8 mouse cellular contexts compared by ENCODE assay signal in the genomic region with DNA sequence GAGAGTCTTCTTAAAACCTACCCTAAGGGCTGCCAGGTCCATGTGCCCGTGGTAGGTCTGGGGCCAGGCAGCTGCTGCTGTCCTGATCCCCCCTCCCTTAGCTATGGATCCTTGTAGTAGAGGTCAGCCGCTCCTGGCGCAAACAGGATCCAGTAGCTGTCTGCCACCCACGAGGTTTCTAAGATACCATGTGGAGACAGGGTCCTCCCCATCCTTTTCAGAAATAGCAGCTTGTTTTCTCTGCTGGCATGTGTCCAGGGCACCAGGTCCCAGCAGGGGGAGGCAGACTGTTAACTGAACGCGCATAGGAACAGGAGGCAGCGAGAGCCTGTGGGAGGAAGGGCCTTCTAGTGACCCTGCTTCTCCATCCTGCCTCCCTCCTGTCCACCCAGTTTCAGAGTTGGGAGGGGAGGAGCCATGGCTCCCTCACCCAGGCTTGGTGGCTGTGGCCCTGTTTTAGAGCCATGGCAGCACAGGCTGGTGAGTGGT. TPM values are rescaled to one million over a fixed set of nuclear protein-coding genes. Genes with fewer than 3 reads are reported as not detected.
DNase-seq lines count a peak whose midpoint lies in the region; ATAC-seq and TF ChIP-seq lines count a peak whose summit lies in the region.
"Had no signal": no experiment of that assay in that cellular context is flagged by ENCODE, and none has a peak within 500 bp of the region (broad histone marks: within the 10 kb centered on the region; RNA-seq: fewer than 3 reads in every experiment).

No protein-coding gene starts in this region.

- no peaks in the 10 kb centered on the region for H3K27me3 ChIP-seq in cerebellum, adult 2 months (ENCODE audit: control insufficient read depth, insufficient read depth, low read length)
- H3K27me3 ChIP-seq in hindbrain, embryonic 16.5 days (replicated peaks; ENCODE audit: control insufficient read depth, insufficient read depth, low read length) = no peaks in the 10 kb centered on the region
- no peaks in the 10 kb centered on the region for H3K27me3 ChIP-seq in midbrain, embryonic 13.5 days

- WGBS in cerebellum, adult 2 months = under 1% methylated on average over 7 of the region's 7 CpGs
- 6% methylated on average over 7 of the region's 7 CpGs for WGBS in hindbrain, embryonic 16.5 days
- WGBS in midbrain, embryonic 13.5 days = 24% methylated on average over 7 of the region's 7 CpGs

- peak; percentile 81 for DNase-seq in adrenal gland, postnatal 14 days
- DNase-seq in cerebellum, adult 2 months = peak; percentile 87 to 89
- DNase-seq in frontal cortex, adult 2 months (ENCODE audit: extremely low spot score in 1 of 2, low spot score in 1 of 2) = peak; percentile 53 to 75
- peak; percentile 74 to 90 for DNase-seq in left cerebral cortex, postnatal 14 days (ENCODE audit: low spot score in 2 of 2)
- DNase-seq in testis, postnatal 10 days (ENCODE audit: low spot score) = peak; percentile 90

- peak; percentile 87 for ATAC-seq in hindbrain, embryonic 16.5 days
- ATAC-seq in midbrain, embryonic 13.5 days = peak; percentile 82

- peaks cover 73% of the 10 kb centered on the region for H3K4me1 ChIP-seq in cerebellum, adult 2 months (ENCODE audit: control insufficient read depth, insufficient read depth, low read length)
- H3K4me1 ChIP-seq in hindbrain, embryonic 16.5 days (ENCODE audit: control insufficient read depth, insufficient read depth, low read depth, low read length) = peaks cover 19% of the 10 kb centered on the region
- peaks cover 21% of the 10 kb centered on the region for H3K4me1 ChIP-seq in midbrain, embryonic 13.5 days (replicated peaks)

- TF ChIP-seq POLR2A in cerebellum, adult 2 months (IDR thresholded peaks at IDR 0.05; ENCODE audit: borderline replicate concordance, insufficient read depth, low read length) = no peak

- H3K4me3 ChIP-seq in cerebellum, adult 2 months (replicated peaks; ENCODE audit: insufficient read depth, low read depth, low read length) = no peak overlapping the region
- H3K4me3 ChIP-seq in hindbrain, embryonic 16.5 days (ENCODE audit: low read length) = no peak overlapping the region
- no peak overlapping the region for H3K4me3 ChIP-seq in midbrain, embryonic 13.5 days (replicated peaks)
- H3K4me3 ChIP-seq: myocyte had no signal

- H3K36me3 ChIP-seq in hindbrain, embryonic 16.5 days (ENCODE audit: control insufficient read depth, insufficient read depth, low read length) = peaks cover 15% of the 10 kb centered on the region
- H3K36me3 ChIP-seq in midbrain, embryonic 13.5 days = peaks cover 47% of the 10 kb centered on the region

- no peak overlapping the region for H3K4me2 ChIP-seq in hindbrain, embryonic 16.5 days (ENCODE audit: low read length)
- no peak overlapping the region for H3K4me2 ChIP-seq in midbrain, embryonic 13.5 days (replicated peaks)

- peak overlapping the region; percentile 83 for H3K27ac ChIP-seq in cerebellum, adult 2 months (ENCODE audit: insufficient read depth, low read length)
- peak overlapping the region; percentile 83 for H3K27ac ChIP-seq in hindbrain, embryonic 16.5 days (ENCODE audit: low read depth, low read length)
- peak overlapping the region; percentile 76 for H3K27ac ChIP-seq in midbrain, embryonic 13.5 days

- no peaks in the 10 kb centered on the region for H3K9me3 ChIP-seq in hindbrain, embryonic 16.5 days (ENCODE audit: control insufficient read depth, low read length)
- no peaks in the 10 kb centered on the region for H3K9me3 ChIP-seq in midbrain, embryonic 13.5 days

- intact Hi-C loops in left cerebral cortex, postnatal 14 days (cut with DNase I) = no loop called here

- peak overlapping the region; percentile 39 for H3K9ac ChIP-seq in hindbrain, embryonic 16.5 days (ENCODE audit: low read depth, low read length)
- H3K9ac ChIP-seq in midbrain, embryonic 13.5 days (replicated peaks) = peak overlapping the region; percentile 1; the same call in 1 of the 2 replicates

- peak; percentile 36; the same call in 1 of the 2 replicates for TF ChIP-seq CTCF in cerebellum, adult 2 months (IDR thresholded peaks at IDR 0.05; ENCODE audit: borderline replicate concordance, insufficient read depth, low read depth, low read length)

RNA-seq across cellular contexts. Expression of a gene that starts 16.2 kb away (rescaled TPM):
- 57.6 and 62.9 TPM in 2 replicates for total RNA-seq in adrenal gland, postnatal 14 days (2021)
- 101 and 106 TPM in 2 replicates for polyA plus RNA-seq in cerebellum, adult 2 months (2012; rRNA removed)
- polyA plus RNA-seq in frontal cortex, adult 2 months (2012; rRNA removed) = 104 and 107 TPM in 2 replicates
- 112 and 115 TPM in 2 replicates for polyA plus RNA-seq in hindbrain, embryonic 16.5 days (2015; fragmentation: Nextera tagmentation; extraction: Ambion mirVana)
- 10 to 100 TPM; 40.8 to 43.1 TPM for total RNA-seq in left cerebral cortex, postnatal 14 days (2021)
- polyA plus RNA-seq in midbrain, embryonic 13.5 days (2015; fragmentation: Nextera tagmentation; extraction: Ambion mirVana) = 154 and 165 TPM in 2 replicates

RNA-seq across cellular contexts. Expression of a gene that starts 16.4 kb away (rescaled TPM):
- 30.1 and 32.5 TPM in 2 replicates for total RNA-seq in adrenal gland, postnatal 14 days (2021)
- polyA plus RNA-seq in cerebellum, adult 2 months (2012; rRNA removed) = 80.2 and 88.0 TPM in 2 replicates
- 53.1 and 58.6 TPM in 2 replicates for polyA plus RNA-seq in frontal cortex, adult 2 months (2012; rRNA removed)
- polyA plus RNA-seq in hindbrain, embryonic 16.5 days (2015; fragmentation: Nextera tagmentation; extraction: Ambion mirVana) = 30.5 and 33.6 TPM in 2 replicates
- 10 to 100 TPM; 74.5 to 77.2 TPM for total RNA-seq in left cerebral cortex, postnatal 14 days (2021)
- polyA plus RNA-seq in midbrain, embryonic 13.5 days (2015; fragmentation: Nextera tagmentation; extraction: Ambion mirVana) = 25.1 and 30.2 TPM in 2 replicates

RNA-seq across cellular contexts. Expression of a gene that starts 54.7 kb away (rescaled TPM):
- total RNA-seq in adrenal gland, postnatal 14 days (2021) = 32.1 and 38.2 TPM in 2 replicates
- 60.9 and 63.5 TPM in 2 replicates for polyA plus RNA-seq in cerebellum, adult 2 months (2012; rRNA removed)
- 47.3 and 49.6 TPM in 2 replicates for polyA plus RNA-seq in frontal cortex, adult 2 months (2012; rRNA removed)
- polyA plus RNA-seq in hindbrain, embryonic 16.5 days (2015; fragmentation: Nextera tagmentation; extraction: Ambion mirVana) = 18.7 and 19.9 TPM in 2 replicates
- total RNA-seq in left cerebral cortex, postnatal 14 days (2021) = 10 to 100 TPM; 31.2 to 32.9 TPM
- polyA plus RNA-seq in midbrain, embryonic 13.5 days (2015; fragmentation: Nextera tagmentation; extraction: Ambion mirVana) = 22.7 and 23.0 TPM in 2 replicates
